Mouse (Mus musculus) hindbrain, embryonic 13.5 days (tissue): ENCODE measurements around the gene Prickle1. TPM values are rescaled to one million over a fixed set of nuclear protein-coding genes. Genes with fewer than 3 reads are reported as not detected.

Source experiments
- ATAC-seq: fragments of 200-750 bp; cut with Nextera tagmentation; 2 replicates; pipeline ENCODE4 v1.8.0; 2017; ENCODE audit warnings: moderate TSS enrichment; ENCODE audit not compliant: low FRiP score
- H3K27ac ChIP-seq: fragments of 300-500 bp; sonication (generic); 2 replicates; pipeline ENCODE4 v1.5.1; 2015; ENCODE audit warnings: inconsistent platforms, mild to moderate bottlenecking, moderate library complexity
- H3K27me3 ChIP-seq: fragments of 300-500 bp; sonication (generic); 2 replicates; pipeline ENCODE4 v1.6.1; 2015; ENCODE audit warnings: mild to moderate bottlenecking, inconsistent platforms
- H3K36me3 ChIP-seq: fragments of 300-500 bp; sonication (generic); 2 replicates; pipeline ENCODE4 v1.6.1; 2015; ENCODE audit warnings: mild to moderate bottlenecking, inconsistent platforms
- H3K4me1 ChIP-seq: fragments of 300-500 bp; sonication (generic); replicated peaks from 2 replicates; pipeline ENCODE4 v1.6.1; 2015; ENCODE audit warnings: inconsistent platforms
- H3K4me2 ChIP-seq: fragments of 300-500 bp; sonication (generic); 2 replicates; pipeline ENCODE4 v1.6.1; 2015; ENCODE audit warnings: inconsistent platforms, mild to moderate bottlenecking, moderate library complexity
- H3K4me3 ChIP-seq: fragments of 300-500 bp; sonication (generic); 2 replicates; pipeline ENCODE4 v1.5.1; 2015; ENCODE audit warnings: mild to moderate bottlenecking, inconsistent platforms
- H3K9ac ChIP-seq: fragments of 300-500 bp; sonication (generic); 2 replicates; pipeline ENCODE4 v1.6.1; 2015; ENCODE audit warnings: mild to moderate bottlenecking, inconsistent platforms
- H3K9me3 ChIP-seq: fragments of 300-500 bp; sonication (generic); 2 replicates; pipeline ENCODE4 v1.6.1; 2016; ENCODE audit warnings: inconsistent platforms
- WGBS: fragments of 180-500 bp; shearing (Covaris S2); methylation state at CpG from one replicate; pipeline ENCODE4 v1.1.7; 2015; 5-methylcytosine and 5-hydroxymethylcytosine counted together
- polyA plus RNA-seq: library from polyadenylated mRNA; unstranded; fragments of >200 nt; fragmentation: Nextera tagmentation; extraction: Ambion mirVana; gene quantifications from 2 replicates; pipeline ENCODE4 v1.2.1, GENCODE M21; 2015

The Prickle1 gene
- polyA plus RNA-seq, 1 experiment from 2014 or later = 14.9 TPM

DNA sequence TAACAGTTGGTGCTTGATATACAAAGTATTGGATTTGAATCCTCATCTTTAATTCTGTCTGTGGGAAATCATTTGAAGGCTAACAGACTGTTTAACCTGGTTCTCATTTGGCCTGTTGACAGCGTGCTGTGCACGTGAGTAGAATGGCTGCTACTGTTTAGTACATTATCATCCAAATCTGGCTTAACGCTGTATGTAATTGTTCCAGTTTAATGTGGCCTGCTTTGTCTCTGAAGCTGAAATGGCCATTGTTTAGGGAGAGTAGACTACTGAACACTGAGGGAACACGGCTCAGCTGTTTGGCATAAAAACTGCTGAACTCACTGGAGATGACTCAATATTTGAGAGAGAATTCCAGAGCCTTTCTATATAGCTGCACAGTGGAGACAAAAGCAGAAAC is 116.2 kb downstream of the Prickle1 start:
- Histone ChIP-seq H3K36me3 (no peaks in the 10 kb centered on the region), H3K27me3 (no peaks in the 10 kb centered on the region), H3K9me3 (no peaks in the 10 kb centered on the region), H3K27ac (peak overlapping the region; percentile 35; the same call in 1 of the 2 replicates), H3K4me2 (no peak overlapping the region), H3K9ac (no peak overlapping the region), H3K4me1 (peaks cover 2% of the 10 kb centered on the region; the same call in 1 of the 2 replicates), H3K4me3 (no peak overlapping the region)
- WGBS = 36% methylated on average over 4 of the region's 4 CpGs
- ATAC-seq = no peak

DNA sequence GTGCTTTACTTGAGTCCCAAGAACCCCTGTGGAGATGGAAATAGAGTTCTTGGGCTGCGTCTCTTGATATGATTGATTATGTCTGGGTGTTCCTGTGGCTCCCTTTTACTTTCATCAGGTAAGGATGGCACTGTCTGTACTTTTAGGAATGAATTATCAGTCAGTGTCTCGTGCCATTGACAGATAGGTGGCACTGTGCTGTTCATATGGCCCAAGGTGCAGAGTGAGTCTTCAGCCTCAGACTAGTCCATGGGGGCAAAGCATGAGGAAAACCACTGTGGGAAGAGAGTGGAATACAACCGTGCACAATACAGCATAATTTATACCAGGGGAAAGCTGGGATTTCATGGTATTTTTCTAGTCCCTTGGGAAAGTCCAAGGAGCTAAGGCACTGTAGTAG is 117.0 kb downstream of the Prickle1 start:
- Histone ChIP-seq H3K9me3 (no peaks in the 10 kb centered on the region), H3K27ac (no peak overlapping the region), H3K9ac (no peak overlapping the region), H3K4me1 (peaks cover 2% of the 10 kb centered on the region; the same call in 1 of the 2 replicates), H3K36me3 (no peaks in the 10 kb centered on the region), H3K27me3 (no peaks in the 10 kb centered on the region), H3K4me3 (no peak overlapping the region), H3K4me2 (no peak overlapping the region)
- 84% methylated on average over 3 of the region's 3 CpGs for WGBS
- no peak for ATAC-seq

DNA sequence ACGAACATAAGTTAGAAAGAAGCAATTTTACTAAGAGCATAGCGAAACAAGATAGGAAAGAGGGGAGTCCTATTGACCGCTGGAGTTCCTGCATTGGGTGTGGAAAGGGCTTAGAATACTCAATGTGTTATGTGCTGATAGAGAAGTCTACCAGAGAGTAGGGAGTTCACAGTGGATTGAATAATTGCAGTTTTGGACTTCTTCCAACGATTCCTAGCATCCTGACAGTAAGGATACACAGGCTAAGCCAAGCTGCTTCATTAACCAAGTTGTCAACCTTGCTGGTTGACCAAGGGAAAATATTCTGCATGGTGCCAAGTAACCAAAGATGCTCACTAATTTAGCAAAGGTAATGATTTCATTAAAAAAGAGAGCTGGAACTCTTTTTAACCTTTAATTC is 118.0 kb downstream of the Prickle1 start:
- no peaks in the 10 kb centered on the region for H3K36me3 ChIP-seq
- no peaks in the 10 kb centered on the region for H3K9me3 ChIP-seq
- WGBS = 93% methylated on average over 4 of the region's 4 CpGs

DNA sequence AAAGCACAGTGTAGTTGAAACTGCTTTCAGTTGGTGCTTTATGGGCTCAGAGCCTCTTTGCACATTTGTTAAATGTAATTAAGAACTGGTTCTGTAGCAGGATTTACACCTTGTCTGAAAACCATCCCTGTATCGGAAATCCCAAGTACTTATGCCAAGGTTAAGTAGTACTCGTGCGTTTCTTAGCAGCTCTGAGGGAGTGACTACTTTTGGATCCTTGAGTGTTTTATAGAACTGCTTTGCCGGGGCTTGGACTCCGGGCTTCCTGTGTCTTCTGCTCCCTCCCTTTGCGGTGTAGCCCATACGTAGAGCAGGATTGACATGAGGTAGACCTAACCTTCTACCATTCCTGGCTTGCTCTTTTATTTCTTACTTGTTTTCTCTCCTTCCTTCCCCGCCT is 120.0 kb downstream of the Prickle1 start:
- no peak for ATAC-seq
- no peak overlapping the region for H3K9ac ChIP-seq
- H3K4me1 ChIP-seq = peaks cover 15% of the 10 kb centered on the region
- no peak overlapping the region for H3K4me3 ChIP-seq
- H3K9me3 ChIP-seq = no peaks in the 10 kb centered on the region
- H3K27me3 ChIP-seq = no peaks in the 10 kb centered on the region
- no peaks in the 10 kb centered on the region for H3K36me3 ChIP-seq
- no peak overlapping the region for H3K4me2 ChIP-seq
- WGBS = 90% methylated on average over 8 of the region's 8 CpGs
- H3K27ac ChIP-seq = no peak overlapping the region

More for the DNA sequence above, 118.0 kb downstream of the Prickle1 start:
- Histone ChIP-seq H3K9ac (no peak overlapping the region), H3K4me2 (no peak overlapping the region), H3K4me1 (peaks cover 4% of the 10 kb centered on the region; the same call in 1 of the 2 replicates), H3K27me3 (no peaks in the 10 kb centered on the region), H3K4me3 (no peak overlapping the region), H3K27ac (no peak overlapping the region)
- no peak for ATAC-seq

DNA sequence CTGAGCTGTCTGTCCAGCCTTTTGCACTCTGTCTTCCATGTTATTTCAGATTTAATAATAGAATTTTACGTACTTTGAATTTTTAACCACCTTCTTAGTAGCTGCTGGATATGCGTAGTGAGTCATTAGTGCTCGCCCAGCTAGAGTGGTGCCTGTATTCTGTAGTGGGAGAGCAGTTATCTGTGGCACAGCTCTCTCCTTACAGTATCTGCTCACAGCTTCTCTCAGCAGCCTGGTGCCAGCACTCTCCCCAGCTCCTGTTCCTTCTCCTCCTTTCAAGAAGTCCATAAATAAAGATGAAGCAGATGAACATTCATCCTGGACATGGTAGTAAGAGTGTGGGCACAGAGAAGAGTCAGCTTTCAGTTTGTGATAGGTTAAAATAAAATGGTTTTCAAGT is 121.4 kb downstream of the Prickle1 start:
- 91% methylated on average over 3 of the region's 3 CpGs for WGBS
- Histone ChIP-seq H3K4me2 (no peak overlapping the region), H3K27ac (no peak overlapping the region), H3K9me3 (no peaks in the 10 kb centered on the region), H3K36me3 (no peaks in the 10 kb centered on the region), H3K4me3 (no peak overlapping the region), H3K9ac (no peak overlapping the region), H3K4me1 (peaks cover 15% of the 10 kb centered on the region), H3K27me3 (no peaks in the 10 kb centered on the region)
- ATAC-seq = no peak

DNA sequence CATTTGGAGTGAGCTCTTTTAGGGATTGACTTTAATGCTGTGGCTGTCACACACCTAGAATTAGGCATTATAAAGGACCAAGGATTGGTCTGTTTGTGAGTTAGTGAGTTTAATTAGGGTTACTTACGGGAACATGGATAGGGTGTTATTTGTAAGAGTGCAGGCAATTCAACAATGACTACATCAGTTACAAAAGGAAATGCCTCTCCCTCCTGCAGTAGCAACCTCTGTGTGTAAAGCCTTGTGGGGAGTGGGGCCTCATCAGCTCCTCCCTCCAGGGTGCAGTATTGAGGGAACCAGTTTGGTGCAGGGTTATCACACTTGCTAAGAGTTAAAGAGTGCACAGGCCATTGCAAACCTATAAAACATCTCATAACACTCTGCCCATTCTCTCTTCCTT is 123.6 kb downstream of the Prickle1 start:
- Histone ChIP-seq H3K4me2 (0 out of 2 replicates have a peak overlapping the region, but pooled peaks have one; percentile 11), H3K4me3 (no peak overlapping the region), H3K27me3 (no peaks in the 10 kb centered on the region), H3K9ac (peak overlapping the region; percentile 19; the same call in 1 of the 2 replicates), H3K9me3 (no peaks in the 10 kb centered on the region), H3K27ac (peak overlapping the region; percentile 40; the same call in 1 of the 2 replicates), H3K36me3 (no peaks in the 10 kb centered on the region), H3K4me1 (peaks cover 13% of the 10 kb centered on the region)
- ATAC-seq = no peak
- 34% methylated on average over 1 of the region's 1 CpGs for WGBS

DNA sequence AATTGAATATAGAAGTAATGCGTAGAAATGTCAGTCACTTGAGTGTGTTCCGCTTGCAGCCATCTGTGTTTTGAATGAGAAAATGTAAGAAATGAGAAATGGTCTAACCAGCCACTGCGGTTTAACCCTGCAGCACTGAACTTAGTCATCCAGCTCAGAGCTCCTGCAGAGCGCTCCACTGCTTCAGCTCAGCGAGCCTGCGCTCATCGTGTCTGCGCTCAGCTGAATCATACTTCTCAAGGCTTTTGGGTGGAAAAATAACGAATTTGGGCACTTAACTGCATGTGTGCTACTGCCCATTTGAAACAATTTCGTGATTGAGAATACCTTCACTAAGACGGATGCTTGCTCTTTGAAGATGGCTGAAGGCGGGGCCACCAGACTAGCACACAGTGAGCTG is 124.0 kb downstream of the Prickle1 start:
- H3K9ac ChIP-seq = peak overlapping the region; percentile 19; the same call in 1 of the 2 replicates
- peak overlapping the region; percentile 40; the same call in 1 of the 2 replicates for H3K27ac ChIP-seq
- 44% methylated on average over 12 of the region's 12 CpGs for WGBS
- no peak for ATAC-seq
- no peaks in the 10 kb centered on the region for H3K27me3 ChIP-seq
- H3K4me2 ChIP-seq = 0 out of 2 replicates have a peak overlapping the region, but pooled peaks have one; percentile 11
- H3K36me3 ChIP-seq = no peaks in the 10 kb centered on the region
- no peaks in the 10 kb centered on the region for H3K9me3 ChIP-seq
- no peak overlapping the region for H3K4me3 ChIP-seq
- H3K4me1 ChIP-seq = peaks cover 13% of the 10 kb centered on the region

DNA sequence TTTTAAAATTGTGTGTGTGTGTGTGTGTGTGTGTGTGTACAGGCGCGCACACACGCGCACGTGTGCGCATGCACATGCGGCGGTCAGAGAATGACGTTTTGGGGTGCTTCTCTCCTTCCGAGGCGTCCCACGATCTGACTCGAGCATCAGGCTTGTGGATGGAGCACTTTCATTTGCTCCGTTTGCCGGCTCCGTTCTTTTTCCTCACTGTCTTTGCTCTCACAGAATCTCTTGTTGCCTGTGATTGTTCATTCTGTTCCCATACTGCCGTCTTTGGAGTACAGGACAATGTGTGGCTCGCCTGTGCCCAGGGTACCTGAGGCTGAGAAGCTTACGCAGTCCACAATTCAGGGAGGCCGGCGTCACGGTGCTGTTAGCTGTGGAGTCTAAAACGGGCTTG is 134.6 kb downstream of the Prickle1 start:
- WGBS = 96% methylated on average over 23 of the region's 23 CpGs
- ATAC-seq = no peak
- no peak overlapping the region for H3K4me2 ChIP-seq

DNA sequence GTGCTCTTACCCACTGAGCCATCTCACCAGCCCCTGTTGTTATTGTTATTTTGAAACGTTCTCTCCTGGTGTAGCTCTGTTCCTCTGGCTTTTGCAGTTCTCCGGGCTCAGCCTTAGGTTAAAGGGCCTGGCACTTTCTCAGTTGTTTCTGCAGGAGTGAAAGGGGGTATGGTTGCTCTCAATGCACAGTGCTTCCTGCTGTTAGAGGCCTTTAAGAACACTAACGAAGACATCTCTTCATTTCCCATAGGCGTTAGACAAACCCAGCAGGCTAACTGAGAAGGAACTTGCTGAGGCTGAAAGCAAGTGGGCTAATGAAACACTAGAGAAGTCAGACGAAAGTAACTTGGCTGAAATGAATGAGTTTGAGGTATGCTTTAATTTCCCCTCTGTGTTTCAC is 136.3 kb downstream of the Prickle1 start:
- H3K27ac ChIP-seq = no peak overlapping the region
- 67% methylated on average over 5 of the region's 5 CpGs for WGBS
- H3K36me3 ChIP-seq = peaks cover 11% of the 10 kb centered on the region
- ATAC-seq = no peak
- no peaks in the 10 kb centered on the region for H3K27me3 ChIP-seq
- H3K4me2 ChIP-seq = no peak overlapping the region
- no peaks in the 10 kb centered on the region for H3K4me1 ChIP-seq
- no peak overlapping the region for H3K9ac ChIP-seq
- H3K9me3 ChIP-seq = no peaks in the 10 kb centered on the region
- H3K4me3 ChIP-seq = no peak overlapping the region

More for the DNA sequence above, 134.6 kb downstream of the Prickle1 start:
- H3K4me3 ChIP-seq = no peak overlapping the region
- H3K27ac ChIP-seq = no peak overlapping the region
- no peak overlapping the region for H3K9ac ChIP-seq
- no peaks in the 10 kb centered on the region for H3K27me3 ChIP-seq
- H3K4me1 ChIP-seq = no peaks in the 10 kb centered on the region
- H3K36me3 ChIP-seq = peaks cover 19% of the 10 kb centered on the region
- no peaks in the 10 kb centered on the region for H3K9me3 ChIP-seq

DNA sequence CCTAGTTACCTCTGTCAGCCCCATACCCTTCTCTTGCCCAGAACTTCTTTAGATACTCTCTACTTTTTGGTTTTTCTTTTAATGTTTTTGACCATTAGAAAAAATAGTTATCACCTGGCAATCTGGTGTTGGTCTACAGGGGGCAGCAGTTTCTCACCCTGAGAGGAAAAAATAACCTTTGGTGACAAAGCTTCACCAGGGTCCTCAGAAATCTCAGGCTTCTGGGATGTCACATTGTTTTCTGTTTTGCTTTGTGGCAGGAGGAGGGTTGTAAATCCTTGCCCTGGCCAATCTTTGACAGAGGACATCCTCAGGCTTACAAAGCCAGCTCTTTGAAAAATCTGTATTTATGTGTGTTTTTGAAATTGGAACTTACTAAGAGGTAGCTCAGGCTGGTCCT is 139.7 kb downstream of the Prickle1 start:
- ATAC-seq = no peak
- H3K27me3 ChIP-seq = no peaks in the 10 kb centered on the region
- H3K9me3 ChIP-seq = no peaks in the 10 kb centered on the region
- H3K9ac ChIP-seq = no peak overlapping the region
- H3K4me3 ChIP-seq = no peak overlapping the region
- no peaks in the 10 kb centered on the region for H3K4me1 ChIP-seq
- peaks cover 9% of the 10 kb centered on the region for H3K36me3 ChIP-seq
- no peak overlapping the region for H3K27ac ChIP-seq
- no peak overlapping the region for H3K4me2 ChIP-seq

DNA sequence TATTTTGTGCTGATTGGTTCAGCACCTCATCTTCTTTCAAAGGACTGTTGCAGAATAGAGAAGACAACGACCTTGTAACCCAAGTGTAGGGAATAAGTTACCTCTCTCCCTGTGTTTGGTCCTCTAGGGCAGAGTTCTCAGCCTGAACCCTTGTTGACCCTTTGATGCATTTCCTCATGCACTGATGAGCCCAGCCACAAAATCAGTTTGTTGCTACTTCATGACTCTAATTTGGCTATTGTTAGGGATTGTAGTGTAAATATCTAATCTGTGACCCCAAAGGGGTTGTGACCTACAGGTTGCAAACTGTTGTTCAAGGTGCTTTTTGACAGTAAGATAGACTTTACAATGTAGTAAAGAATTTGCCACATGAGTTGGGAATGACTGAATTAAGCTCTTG is 142.4 kb downstream of the Prickle1 start:
- no peak for ATAC-seq
- no peaks in the 10 kb centered on the region for H3K9me3 ChIP-seq
- no peaks in the 10 kb centered on the region for H3K27me3 ChIP-seq
- H3K27ac ChIP-seq = no peak overlapping the region
- peaks cover 3% of the 10 kb centered on the region; the same call in 1 of the 2 replicates for H3K4me1 ChIP-seq
- H3K4me3 ChIP-seq = no peak overlapping the region
- peaks cover 7% of the 10 kb centered on the region; the same call in 1 of the 2 replicates for H3K36me3 ChIP-seq
- 78% methylated on average over 1 of the region's 1 CpGs for WGBS
- H3K4me2 ChIP-seq = no peak overlapping the region
- no peak overlapping the region for H3K9ac ChIP-seq
